Mouse (Mus musculus): ENCODE data around the gene Gm11032. TPM values are rescaled to one million over a fixed set of nuclear protein-coding genes. Genes with fewer than 3 reads are reported as not detected.
"Not testable (repeated sequence)": the region's sequence is repeated elsewhere in the genome, so short reads cannot be mapped to it uniquely, and the experiment has no call there.

Gm11032 gene
- total RNA-seq (2012; rRNA removed): not detected in 2 replicates
- polyA plus RNA-seq (2012; ENCODE audit: insufficient read depth in 1 of 2, insufficient read length in 2 of 2, low read depth in 1 of 2, low replicate concordance in 2 of 2, missing spikeins in 1 of 2): not detected

DNA sequence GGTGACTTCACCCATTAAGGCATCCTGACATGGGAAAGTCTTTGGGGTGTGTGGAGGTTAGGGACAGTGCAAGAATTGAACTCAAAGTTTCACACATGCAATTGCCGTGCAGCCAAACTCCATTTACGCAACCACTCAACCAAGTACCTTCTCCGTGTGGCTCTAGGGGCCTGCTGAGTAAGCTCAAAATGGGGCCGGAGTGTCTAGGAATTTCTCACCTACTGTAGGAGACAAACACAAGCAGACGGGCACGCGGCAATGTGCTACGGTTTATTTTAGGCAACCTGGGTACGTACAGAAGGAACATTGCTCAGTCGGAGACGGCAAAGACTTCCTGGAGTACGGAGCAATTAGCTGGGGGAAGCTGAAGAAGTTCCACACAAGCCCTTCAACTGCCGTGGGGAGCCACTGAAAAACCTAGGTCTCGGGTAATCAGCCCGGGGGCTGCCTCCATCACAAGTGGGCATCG is at the start of gene Gm11032:
Gm11032 (plus strand) TSS at position 51 of the 469 bp plus-strand sequence.
- Histone ChIP-seq H3K36me3 (ENCODE audit: control insufficient read depth in 1 of 2, insufficient read depth in 2 of 2, low read length in 2 of 2) (no peaks in the 10 kb centered on the region), H3K4me1 (ENCODE audit: control insufficient read depth in 1 of 2, insufficient read depth in 2 of 2, low read length in 2 of 2) (no peaks in the 10 kb centered on the region), H3K79me2 (ENCODE audit: control insufficient read depth, insufficient read depth, low read length, poor library complexity) (no peaks in the 10 kb centered on the region), H3K4me3 (ENCODE audit: control insufficient read depth in 1 of 2, insufficient read depth in 1 of 2, low read depth in 2 of 2, low read length in 2 of 2) (no peak within 1 kb of the TSS), H3K9me3 (replicated peaks; ENCODE audit: insufficient read depth, low read length) (no peaks in the 10 kb centered on the region), H3K27ac (ENCODE audit: control insufficient read depth, low read depth, low read length) (no peak within 1 kb of the TSS), H3K27me3 (ENCODE audit: control insufficient read depth in 1 of 2, insufficient read depth in 2 of 2, low read length in 2 of 2) (peaks cover 2 to 10% of the 10 kb centered on the region in 2 experiments), H3K9ac (ENCODE audit: control insufficient read depth, low read depth, low read length, poor library complexity, severe bottlenecking) (no peak within 1 kb of the TSS)
- no peak for DNase-seq (ENCODE audit: low read depth, low spot score)
- TF ChIP-seq ETS1 (IDR thresholded peaks at IDR 0.05; ENCODE audit: low read depth, low read length) (no peak), POLR2AphosphoS5 (IDR thresholded peaks at IDR 0.05; ENCODE audit: borderline replicate concordance, low read depth, low read length) (no peak), MAZ (IDR thresholded peaks at IDR 0.05; ENCODE audit: low read depth, low read length) (no peak), TCF12 (IDR thresholded peaks at IDR 0.05; ENCODE audit: low read depth, low read length) (no peak), NELFE (IDR thresholded peaks at IDR 0.05; ENCODE audit: low read depth, low read length) (no peak), MXI1 (IDR thresholded peaks at IDR 0.05; ENCODE audit: low read depth, low read length) (no peak), E2F4 (IDR thresholded peaks at IDR 0.05; ENCODE audit: borderline replicate concordance, low read depth, low read length) (no peak), BHLHE40 (IDR thresholded peaks at IDR 0.05; ENCODE audit: borderline replicate concordance, low read depth, low read length) (no peak)

DNA sequence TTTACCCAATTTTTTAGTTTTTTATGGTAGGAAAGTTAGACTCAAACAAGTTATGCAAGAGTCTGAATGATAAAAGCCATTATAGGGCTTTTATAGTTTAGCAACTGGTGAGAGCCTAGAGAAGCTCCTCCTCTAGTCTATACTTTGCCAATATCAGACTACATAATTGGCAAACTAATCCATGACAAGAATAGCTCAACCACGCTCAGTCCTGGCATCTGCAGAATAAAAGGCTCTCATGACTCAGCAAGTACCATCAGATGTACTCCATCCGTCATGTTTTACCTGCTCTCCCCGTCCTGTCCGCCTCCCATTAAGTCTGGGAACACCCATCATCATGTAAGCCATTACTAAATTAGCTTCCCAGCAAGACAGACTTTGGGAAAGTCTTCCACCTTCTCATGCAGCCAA is 48.4 kb upstream of the Gm11032 start:
- peaks cover 3 to 5% of the 10 kb centered on the region in 2 experiments for H3K36me3 ChIP-seq (ENCODE audit: control insufficient read depth in 1 of 2, insufficient read depth in 2 of 2, low read length in 2 of 2)
- no peak overlapping the region for H3K9ac ChIP-seq (ENCODE audit: control insufficient read depth, low read depth, low read length, poor library complexity, severe bottlenecking)

DNA sequence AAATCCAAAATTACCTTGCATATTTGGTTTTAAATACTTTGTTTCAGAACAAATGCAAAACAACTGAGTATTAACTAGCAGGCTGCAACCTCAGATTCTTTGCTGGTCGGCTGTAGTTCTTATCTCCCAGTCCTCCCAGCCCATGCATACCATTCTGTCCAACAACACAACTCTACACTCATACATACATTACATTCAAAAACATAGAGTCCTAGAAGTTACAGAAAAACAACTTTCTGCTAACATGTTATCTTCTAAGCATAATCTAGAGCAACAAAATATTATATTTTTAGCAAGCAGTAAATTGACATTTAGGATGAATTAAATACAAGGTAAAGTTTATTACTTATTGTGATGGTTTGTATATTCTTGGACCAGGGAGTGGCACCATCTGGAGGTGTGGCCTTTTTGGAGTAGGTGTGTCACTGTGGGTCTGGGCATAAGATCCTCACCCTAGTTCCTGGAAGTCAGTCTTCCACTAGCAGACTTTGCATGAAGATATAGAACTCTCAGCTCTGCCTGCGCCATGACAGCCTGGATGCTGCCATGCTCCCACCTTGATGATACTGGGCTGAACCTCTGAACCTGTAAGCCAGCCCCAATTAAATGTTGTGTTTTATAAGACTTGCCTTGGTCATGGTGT is 43.7 kb upstream of the Gm11032 start:
- DNase-seq (ENCODE audit: low read depth, low spot score); H3K4me3 ChIP-seq (ENCODE audit: control insufficient read depth in 1 of 2, insufficient read depth in 1 of 2, low read depth in 2 of 2, low read length in 2 of 2): not testable (repeated sequence)

More for the DNA sequence above, 48.4 kb upstream of the Gm11032 start:
- H3K4me3 ChIP-seq (ENCODE audit: control insufficient read depth in 1 of 2, insufficient read depth in 1 of 2, low read depth in 2 of 2, low read length in 2 of 2): no peak overlapping the region
- H3K27me3 ChIP-seq (ENCODE audit: control insufficient read depth in 1 of 2, insufficient read depth in 2 of 2, low read length in 2 of 2): no peaks in the 10 kb centered on the region
- H3K9me3 ChIP-seq (replicated peaks; ENCODE audit: insufficient read depth, low read length): no peaks in the 10 kb centered on the region
- TF ChIP-seq USF1 (IDR thresholded peaks at IDR 0.05; ENCODE audit: low read depth, low read length): no peak
- TF ChIP-seq MAZ (IDR thresholded peaks at IDR 0.05; ENCODE audit: low read depth, low read length): no peak
- TF ChIP-seq MAFK (IDR thresholded peaks at IDR 0.05; ENCODE audit: borderline replicate concordance, low read depth, low read length): no peak
- TF ChIP-seq POLR2AphosphoS2 (IDR thresholded peaks at IDR 0.05; ENCODE audit: low read length): no peak
- TF ChIP-seq POLR2A (IDR thresholded peaks at IDR 0.05; ENCODE audit: control insufficient read depth in 1 of 2, insufficient read depth in 1 of 2, low read depth in 1 of 2, low read length in 2 of 2, poor library complexity in 1 of 2): no peak
- peaks cover 20% of the 10 kb centered on the region for H3K79me2 ChIP-seq (ENCODE audit: control insufficient read depth, insufficient read depth, low read length, poor library complexity)
- DNase-seq (ENCODE audit: low read depth, low spot score): no peak
- no peak overlapping the region for H3K27ac ChIP-seq (ENCODE audit: control insufficient read depth, low read depth, low read length)
- H3K4me1 ChIP-seq (ENCODE audit: control insufficient read depth in 1 of 2, insufficient read depth in 2 of 2, low read length in 2 of 2): no peaks in the 10 kb centered on the region; a peak in 1 of 4 replicates

More for the DNA sequence above, 43.7 kb upstream of the Gm11032 start:
- H3K27me3 ChIP-seq (ENCODE audit: control insufficient read depth in 1 of 2, insufficient read depth in 2 of 2, low read length in 2 of 2); H3K27ac ChIP-seq (ENCODE audit: control insufficient read depth, low read depth, low read length); H3K9ac ChIP-seq (ENCODE audit: control insufficient read depth, low read depth, low read length, poor library complexity, severe bottlenecking); H3K9me3 ChIP-seq (replicated peaks; ENCODE audit: insufficient read depth, low read length): not testable (repeated sequence)
- Histone ChIP-seq H3K36me3 (ENCODE audit: control insufficient read depth in 1 of 2, insufficient read depth in 2 of 2, low read length in 2 of 2) (peaks cover 2 to 24% of the 10 kb centered on the region in 2 experiments), H3K4me1 (ENCODE audit: control insufficient read depth in 1 of 2, insufficient read depth in 2 of 2, low read length in 2 of 2) (peaks cover 3 to 12% of the 10 kb centered on the region in 2 experiments; a peak in 3 of 4 replicates), H3K79me2 (ENCODE audit: control insufficient read depth, insufficient read depth, low read length, poor library complexity) (peaks cover 21% of the 10 kb centered on the region)
